ENCODE assay signal across 23 mouse cellular contexts in genomic region chr11:80790413-80790812, GRCm38 (mm10). TPM values are rescaled to one million over a fixed set of nuclear protein-coding genes. Genes with fewer than 3 reads are reported as not detected.
DNase-seq lines count a peak whose midpoint lies in the region; ATAC-seq and TF ChIP-seq lines count a peak whose summit lies in the region.
"Had no signal": no experiment of that assay in that cellular context is flagged by ENCODE, and none has a peak within 500 bp of the region (broad histone marks: within the 10 kb centered on the region; RNA-seq: fewer than 3 reads in every experiment).

No protein-coding gene starts in this region.

- H3K4me1 ChIP-seq in liver, embryonic 11.5 days (replicated peaks; ENCODE audit: control insufficient read depth, insufficient read depth, low read length): peaks cover 15% of the 10 kb centered on the region
- H3K4me1 ChIP-seq in liver, postnatal 0 days (ENCODE audit: insufficient read depth): peaks cover 9% of the 10 kb centered on the region
- peaks cover 42 to 52% of the 10 kb centered on the region in 2 experiments for H3K4me1 ChIP-seq in MEL (ENCODE audit: control insufficient read depth in 1 of 2, insufficient read depth in 2 of 2, low read length in 2 of 2)
- H3K4me1 ChIP-seq in intestine, postnatal 0 days (replicated peaks; ENCODE audit: control insufficient read depth, insufficient read depth, low read length): 0 out of 2 replicates have a peak, but pooled peaks cover 12% of the 10 kb centered on the region
- H3K4me1 ChIP-seq in liver, embryonic 15.5 days (replicated peaks): peaks cover 58% of the 10 kb centered on the region
- no peaks in the 10 kb centered on the region for H3K4me1 ChIP-seq in hindbrain, embryonic 14.5 days (replicated peaks; ENCODE audit: control insufficient read depth, insufficient read depth, low read length)
- H3K4me1 ChIP-seq in embryonic facial prominence, embryonic 10.5 days: no peaks in the 10 kb centered on the region
- H3K4me1 ChIP-seq: forebrain, embryonic 10.5 days; forebrain, embryonic 13.5 days; hindbrain, embryonic 12.5 days had no signal

- 0 out of 2 replicates have a peak overlapping the region, but pooled peaks have one; percentile 18 for H3K9ac ChIP-seq in liver, embryonic 11.5 days (ENCODE audit: low read depth, low read length)
- no peak overlapping the region for H3K9ac ChIP-seq in liver, postnatal 0 days (replicated peaks)
- H3K9ac ChIP-seq in MEL (ENCODE audit: control insufficient read depth, low read depth, low read length, poor library complexity, severe bottlenecking): no peak overlapping the region
- no peak overlapping the region for H3K9ac ChIP-seq in intestine, postnatal 0 days (ENCODE audit: low read depth, low read length)
- H3K9ac ChIP-seq in liver, embryonic 15.5 days: peak overlapping the region; percentile 28
- H3K9ac ChIP-seq in hindbrain, embryonic 14.5 days: no peak overlapping the region
- H3K9ac ChIP-seq: forebrain, embryonic 13.5 days; hindbrain, embryonic 12.5 days had no signal

- no peak for DNase-seq in liver, embryonic 11.5 days (ENCODE audit: low spot score)
- DNase-seq in liver, postnatal 0 days: no peak
- DNase-seq in MEL (ENCODE audit: low read depth, low spot score): no peak
- no peak for DNase-seq in hindbrain, embryonic 14.5 days (ENCODE audit: low spot score)
- DNase-seq in layer of hippocampus, adult 18-20 months (ENCODE audit: low spot score in 2 of 2): no peak
- no peak for DNase-seq in embryonic facial prominence, embryonic 10.5 days (ENCODE audit: low spot score)
- DNase-seq: adrenal gland, postnatal 10 days; adrenal gland, postnatal 36 days; cerebellum, adult 2 months; cerebellum, postnatal 10 days; cerebellum, postnatal 36 days; embryo, embryonic 11 days; gastrocnemius, adult 2 months; gastrocnemius, postnatal 14 days had no signal

- no peak for TF ChIP-seq RAD21 in MEL (IDR thresholded peaks at IDR 0.05; ENCODE audit: low read depth, low read length)

- 56% methylated on average over 3 of the region's 3 CpGs for WGBS in liver, embryonic 11.5 days
- WGBS in liver, postnatal 0 days (ENCODE audit: insufficient replicate concordance): 68% methylated on average over 3 of the region's 3 CpGs
- WGBS in intestine, postnatal 0 days: 31% methylated on average over 3 of the region's 3 CpGs
- 55% methylated on average over 3 of the region's 3 CpGs for WGBS in liver, embryonic 15.5 days (ENCODE audit: insufficient replicate concordance)
- WGBS in hindbrain, embryonic 14.5 days: 53% methylated on average over 3 of the region's 3 CpGs
- 68% methylated on average over 3 of the region's 3 CpGs for WGBS in embryonic facial prominence, embryonic 10.5 days

- peak; percentile 79 for ATAC-seq in liver, embryonic 11.5 days (replicated peaks; ENCODE audit: low FRiP score)
- no peak for ATAC-seq in liver, postnatal 0 days
- ATAC-seq in intestine, postnatal 0 days: no peak
- ATAC-seq in liver, embryonic 15.5 days (ENCODE audit: insufficient read depth): no peak
- ATAC-seq in hindbrain, embryonic 14.5 days (ENCODE audit: low FRiP score): no peak
- ATAC-seq: forebrain, embryonic 13.5 days; forebrain, embryonic 16.5 days; hindbrain, embryonic 16.5 days; Patski had no signal

- no peaks in the 10 kb centered on the region for H3K79me2 ChIP-seq in MEL (ENCODE audit: control insufficient read depth, insufficient read depth, low read length, poor library complexity)

- H3K4me2 ChIP-seq in liver, embryonic 11.5 days: no peak overlapping the region
- no peak overlapping the region for H3K4me2 ChIP-seq in liver, postnatal 0 days (ENCODE audit: low read depth, low read length)
- no peak overlapping the region for H3K4me2 ChIP-seq in intestine, postnatal 0 days (replicated peaks; ENCODE audit: low read depth)
- H3K4me2 ChIP-seq in liver, embryonic 15.5 days: no peak overlapping the region
- H3K4me2 ChIP-seq in hindbrain, embryonic 14.5 days (replicated peaks): no peak overlapping the region
- H3K4me2 ChIP-seq: forebrain, embryonic 13.5 days; heart, embryonic 11.5 days; hindbrain, embryonic 12.5 days had no signal

- no peak overlapping the region for H3K4me3 ChIP-seq in liver, embryonic 11.5 days (ENCODE audit: low read depth, low read length)
- H3K4me3 ChIP-seq in liver, postnatal 0 days (ENCODE audit: low read depth, low read length): no peak overlapping the region
- no peak overlapping the region for H3K4me3 ChIP-seq in MEL (ENCODE audit: control insufficient read depth in 1 of 2, insufficient read depth in 1 of 2, low read depth in 2 of 2, low read length in 2 of 2)
- H3K4me3 ChIP-seq in intestine, postnatal 0 days (ENCODE audit: low read depth, low read length): no peak overlapping the region
- no peak overlapping the region for H3K4me3 ChIP-seq in liver, embryonic 15.5 days (replicated peaks)
- H3K4me3 ChIP-seq in hindbrain, embryonic 14.5 days (replicated peaks; ENCODE audit: low read length): no peak overlapping the region
- H3K4me3 ChIP-seq in embryonic facial prominence, embryonic 10.5 days: no peak overlapping the region
- H3K4me3 ChIP-seq: forebrain, embryonic 10.5 days; forebrain, embryonic 13.5 days; gastrocnemius, adult 2 months; hindbrain, embryonic 12.5 days had no signal

- no peaks in the 10 kb centered on the region for H3K27me3 ChIP-seq in liver, embryonic 11.5 days (replicated peaks; ENCODE audit: control insufficient read depth, insufficient read depth, low read length)
- no peaks in the 10 kb centered on the region for H3K27me3 ChIP-seq in liver, postnatal 0 days (ENCODE audit: insufficient read depth, low read length)
- no peaks in the 10 kb centered on the region for H3K27me3 ChIP-seq in MEL (ENCODE audit: control insufficient read depth in 1 of 2, insufficient read depth in 2 of 2, low read length in 2 of 2)
- H3K27me3 ChIP-seq in intestine, postnatal 0 days (replicated peaks; ENCODE audit: control insufficient read depth, insufficient read depth, low read length): no peaks in the 10 kb centered on the region
- no peaks in the 10 kb centered on the region for H3K27me3 ChIP-seq in liver, embryonic 15.5 days
- no peaks in the 10 kb centered on the region for H3K27me3 ChIP-seq in hindbrain, embryonic 14.5 days (ENCODE audit: control insufficient read depth, insufficient read depth, low read length)
- 0 out of 2 replicates have a peak, but pooled peaks cover 3% of the 10 kb centered on the region for H3K27me3 ChIP-seq in embryonic facial prominence, embryonic 10.5 days (replicated peaks; ENCODE audit: low read depth, poor library complexity, severe bottlenecking)
- H3K27me3 ChIP-seq: forebrain, embryonic 13.5 days; hindbrain, embryonic 12.5 days; Patski had no signal

- TF ChIP-seq POLR2A in MEL (IDR thresholded peaks at IDR 0.05; ENCODE audit: control insufficient read depth in 1 of 2, insufficient read depth in 1 of 2, low read depth in 1 of 2, low read length in 2 of 2, poor library complexity in 1 of 2): no peak

- no peaks in the 10 kb centered on the region for H3K36me3 ChIP-seq in liver, embryonic 11.5 days (ENCODE audit: control insufficient read depth, insufficient read depth, low read length)
- H3K36me3 ChIP-seq in liver, postnatal 0 days (replicated peaks; ENCODE audit: insufficient read depth, low read length): no peaks in the 10 kb centered on the region
- peaks cover 0 to 57% of the 10 kb centered on the region in 2 experiments; a peak in 2 of 4 replicates for H3K36me3 ChIP-seq in MEL (ENCODE audit: control insufficient read depth in 1 of 2, insufficient read depth in 2 of 2, low read length in 2 of 2)
- H3K36me3 ChIP-seq in intestine, postnatal 0 days (ENCODE audit: control insufficient read depth, insufficient read depth): no peaks in the 10 kb centered on the region
- no peaks in the 10 kb centered on the region for H3K36me3 ChIP-seq in liver, embryonic 15.5 days (replicated peaks)
- no peaks in the 10 kb centered on the region for H3K36me3 ChIP-seq in hindbrain, embryonic 14.5 days (replicated peaks; ENCODE audit: control insufficient read depth, insufficient read depth)
- no peaks in the 10 kb centered on the region for H3K36me3 ChIP-seq in embryonic facial prominence, embryonic 10.5 days (replicated peaks)
- H3K36me3 ChIP-seq: forebrain, embryonic 10.5 days; hindbrain, embryonic 12.5 days had no signal

- no peaks in the 10 kb centered on the region for H3K9me3 ChIP-seq in liver, embryonic 11.5 days (ENCODE audit: control insufficient read depth, low read length)
- H3K9me3 ChIP-seq in liver, postnatal 0 days (ENCODE audit: low read length): no peaks in the 10 kb centered on the region
- no peaks in the 10 kb centered on the region for H3K9me3 ChIP-seq in MEL (replicated peaks; ENCODE audit: insufficient read depth, low read length)
- no peaks in the 10 kb centered on the region for H3K9me3 ChIP-seq in intestine, postnatal 0 days (ENCODE audit: control insufficient read depth)
- no peaks in the 10 kb centered on the region for H3K9me3 ChIP-seq in liver, embryonic 15.5 days (replicated peaks)
- H3K9me3 ChIP-seq in hindbrain, embryonic 14.5 days (ENCODE audit: control insufficient read depth, low read length): no peaks in the 10 kb centered on the region
- no peaks in the 10 kb centered on the region for H3K9me3 ChIP-seq in embryonic facial prominence, embryonic 10.5 days
- H3K9me3 ChIP-seq: forebrain, embryonic 10.5 days; forebrain, embryonic 13.5 days; hindbrain, embryonic 12.5 days had no signal

- no peak for TF ChIP-seq CTCF in liver, postnatal 0 days (IDR thresholded peaks at IDR 0.05; ENCODE audit: low read depth)
- no peak for TF ChIP-seq CTCF in MEL (IDR thresholded peaks at IDR 0.05 in 2 of 3, conservative IDR thresholded peaks at IDR 0.05 in 1 of 3; ENCODE audit: control insufficient read depth in 1 of 3, insufficient read depth in 1 of 3, low read depth in 2 of 3, low read length in 3 of 3, poor library complexity in 1 of 3, severe bottlenecking in 1 of 3)
- no peak for TF ChIP-seq CTCF in intestine, postnatal 0 days (IDR thresholded peaks at IDR 0.05; ENCODE audit: low read depth)

- TF ChIP-seq EP300 in liver, postnatal 0 days (IDR thresholded peaks at IDR 0.05; ENCODE audit: low read depth): no peak
- peak; percentile 41 to 57; a peak in 2 of 4 replicates for TF ChIP-seq EP300 in MEL (IDR thresholded peaks at IDR 0.05; ENCODE audit: low read depth in 1 of 2, low read length in 2 of 2)

- H3K27ac ChIP-seq in liver, embryonic 11.5 days (ENCODE audit: low read depth, low read length): no peak overlapping the region
- H3K27ac ChIP-seq in liver, postnatal 0 days (ENCODE audit: low read depth): no peak overlapping the region
- H3K27ac ChIP-seq in MEL (ENCODE audit: control insufficient read depth, low read depth, low read length): 0 out of 2 replicates have a peak overlapping the region, but pooled peaks have one; percentile 12
- H3K27ac ChIP-seq in intestine, postnatal 0 days (ENCODE audit: low read depth, low read length): peak overlapping the region; percentile 91
- peak overlapping the region; percentile 58 for H3K27ac ChIP-seq in liver, embryonic 15.5 days (replicated peaks)
- no peak overlapping the region for H3K27ac ChIP-seq in hindbrain, embryonic 14.5 days
- H3K27ac ChIP-seq in embryonic facial prominence, embryonic 10.5 days (replicated peaks): no peak overlapping the region
- H3K27ac ChIP-seq: forebrain, embryonic 10.5 days; forebrain, embryonic 13.5 days; gastrocnemius, adult 2 months; hindbrain, embryonic 12.5 days had no signal

RNA-seq across cellular contexts. Expression of gene Myo1d, which starts 10.6 kb away (rescaled TPM):
- polyA plus RNA-seq in liver, embryonic 11.5 days (2014; fragmentation: Nextera tagmentation; extraction: Ambion mirVana): 9.3 TPM in 2 replicates
- 4.5 and 4.6 TPM in 2 replicates for polyA plus RNA-seq in liver, postnatal 0 days (2015; fragmentation: Nextera tagmentation; extraction: Ambion mirVana)
- 15.9 and 20.2 TPM in 2 replicates for total RNA-seq in MEL (2012; rRNA removed)
- polyA plus RNA-seq in MEL (2012; ENCODE audit: insufficient read depth in 1 of 2, insufficient read length in 2 of 2, low read depth in 1 of 2, low replicate concordance in 2 of 2, missing spikeins in 1 of 2): 10 to 100 TPM; 41.7 to 81.1 TPM
- polyA plus RNA-seq in intestine, postnatal 0 days (2015; fragmentation: Nextera tagmentation; extraction: Ambion mirVana): 57.2 and 64.1 TPM in 2 replicates
- polyA plus RNA-seq in liver, embryonic 15.5 days (2015; fragmentation: Nextera tagmentation; extraction: Ambion mirVana): 8.6 and 9.0 TPM in 2 replicates
- polyA plus RNA-seq in hindbrain, embryonic 14.5 days (2014; fragmentation: Nextera tagmentation; extraction: Ambion mirVana): 2.9 TPM in 2 replicates
- total RNA-seq in layer of hippocampus, adult 18-20 months (2021): 1 to 10 TPM; 8.6 to 9.9 TPM
- 3.2 and 4.0 TPM in 2 replicates for polyA plus RNA-seq in embryonic facial prominence, embryonic 10.5 days (2016; fragmentation: Nextera tagmentation; extraction: Ambion mirVana)

RNA-seq across cellular contexts. Expression of gene Tmem98, which starts 19.6 kb away (rescaled TPM):
- 49.0 and 52.3 TPM in 2 replicates for polyA plus RNA-seq in liver, embryonic 11.5 days (2014; fragmentation: Nextera tagmentation; extraction: Ambion mirVana)
- 19.7 and 21.5 TPM in 2 replicates for polyA plus RNA-seq in liver, postnatal 0 days (2015; fragmentation: Nextera tagmentation; extraction: Ambion mirVana)
- total RNA-seq in MEL (2012; rRNA removed): 21.5 and 23.3 TPM in 2 replicates
- 10 to 100 TPM in 1 of 2 experiments, not detected in 1; 33.5 TPM for polyA plus RNA-seq in MEL (2012; ENCODE audit: insufficient read depth in 1 of 2, insufficient read length in 2 of 2, low read depth in 1 of 2, low replicate concordance in 2 of 2, missing spikeins in 1 of 2)
- polyA plus RNA-seq in intestine, postnatal 0 days (2015; fragmentation: Nextera tagmentation; extraction: Ambion mirVana): 148 and 156 TPM in 2 replicates
- polyA plus RNA-seq in liver, embryonic 15.5 days (2015; fragmentation: Nextera tagmentation; extraction: Ambion mirVana): 8.3 and 9.1 TPM in 2 replicates
- polyA plus RNA-seq in hindbrain, embryonic 14.5 days (2014; fragmentation: Nextera tagmentation; extraction: Ambion mirVana): 20.1 and 21.9 TPM in 2 replicates
- total RNA-seq in layer of hippocampus, adult 18-20 months (2021): 10 to 100 TPM in 1 of 2 experiments, 1 to 10 TPM in 1; 9.0 to 10.6 TPM
- polyA plus RNA-seq in embryonic facial prominence, embryonic 10.5 days (2016; fragmentation: Nextera tagmentation; extraction: Ambion mirVana): 120 and 125 TPM in 2 replicates

Comparison
In these comparisons a context has a peak if more than half of its experiments do, and no peak if none do; other contexts are left out.
1. H3K27ac ChIP-seq: peak in MEL (single experiment), intestine, postnatal 0 days (single experiment) and liver, embryonic 15.5 days (single experiment); none in liver, embryonic 11.5 days (single experiment), liver, postnatal 0 days (single experiment), hindbrain, embryonic 14.5 days (single experiment) and embryonic facial prominence, embryonic 10.5 days (single experiment).
2. H3K9ac ChIP-seq: peak in liver, embryonic 11.5 days (single experiment) and liver, embryonic 15.5 days (single experiment); none in liver, postnatal 0 days (single experiment), MEL (single experiment), intestine, postnatal 0 days (single experiment) and hindbrain, embryonic 14.5 days (single experiment).